Mouse (Mus musculus): ENCODE data around the gene Bphl. TPM values are rescaled to one million over a fixed set of nuclear protein-coding genes. Genes with fewer than 3 reads are reported as not detected.

The Bphl gene
- polyA plus RNA-seq, 1 experiment from 2014 or later, result 39.9 TPM

DNA sequence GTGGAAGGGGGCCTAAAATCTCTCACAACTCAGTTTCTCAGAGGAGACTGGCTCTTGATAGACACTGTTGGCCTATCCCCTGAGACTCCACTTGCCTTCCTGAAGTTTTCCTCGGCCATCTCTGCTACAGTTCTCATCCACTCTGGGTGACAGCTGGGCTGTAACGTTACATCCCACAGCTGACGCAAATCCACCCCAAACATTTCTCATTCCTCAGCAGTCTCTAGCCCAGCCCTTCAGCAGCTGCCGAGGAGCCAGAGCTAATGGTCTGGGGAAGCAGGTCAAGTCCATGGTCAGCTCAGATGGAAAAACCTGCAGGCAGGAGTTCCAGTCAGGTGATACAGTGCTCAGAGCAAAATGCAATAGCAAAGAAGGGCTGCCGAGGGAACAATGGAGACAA, 73.6 kb downstream of the Bphl start:
- Histone ChIP-seq H3K4me1 (peaks cover 13% of the 10 kb centered on the region), H3K4me3 (no peak overlapping the region), H3K9ac (no peak overlapping the region), H3K27me3 (replicated peaks) (no peaks in the 10 kb centered on the region), H3K9me3 (no peaks in the 10 kb centered on the region), H3K4me2 (no peak overlapping the region), H3K27ac (replicated peaks) (no peak overlapping the region), H3K36me3 (no peaks in the 10 kb centered on the region)
- 56% methylated on average over 5 of the region's 5 CpGs for WGBS
- ATAC-seq (ENCODE audit: extremely low read depth, insufficient number of reproducible peaks, low FRiP score, low TSS enrichment), result no peak

- no peak for ATAC-seq (ENCODE audit: extremely low read depth, insufficient number of reproducible peaks, low FRiP score, low TSS enrichment)
- H3K4me3 ChIP-seq, result no peak overlapping the region
- H3K4me1 ChIP-seq, result peaks cover 5% of the 10 kb centered on the region
- no peak overlapping the region for H3K27ac ChIP-seq (replicated peaks)
- 82% methylated on average over 3 of the region's 3 CpGs for WGBS
- H3K9me3 ChIP-seq, result no peaks in the 10 kb centered on the region
- no peak overlapping the region for H3K4me2 ChIP-seq
- H3K27me3 ChIP-seq (replicated peaks), result no peaks in the 10 kb centered on the region
- H3K9ac ChIP-seq, result no peak overlapping the region
- H3K36me3 ChIP-seq, result no peaks in the 10 kb centered on the region
Measured at GRCm38 (mm10) chr13:34111878-34112277, 74.5 kb downstream of the Bphl start.

DNA sequence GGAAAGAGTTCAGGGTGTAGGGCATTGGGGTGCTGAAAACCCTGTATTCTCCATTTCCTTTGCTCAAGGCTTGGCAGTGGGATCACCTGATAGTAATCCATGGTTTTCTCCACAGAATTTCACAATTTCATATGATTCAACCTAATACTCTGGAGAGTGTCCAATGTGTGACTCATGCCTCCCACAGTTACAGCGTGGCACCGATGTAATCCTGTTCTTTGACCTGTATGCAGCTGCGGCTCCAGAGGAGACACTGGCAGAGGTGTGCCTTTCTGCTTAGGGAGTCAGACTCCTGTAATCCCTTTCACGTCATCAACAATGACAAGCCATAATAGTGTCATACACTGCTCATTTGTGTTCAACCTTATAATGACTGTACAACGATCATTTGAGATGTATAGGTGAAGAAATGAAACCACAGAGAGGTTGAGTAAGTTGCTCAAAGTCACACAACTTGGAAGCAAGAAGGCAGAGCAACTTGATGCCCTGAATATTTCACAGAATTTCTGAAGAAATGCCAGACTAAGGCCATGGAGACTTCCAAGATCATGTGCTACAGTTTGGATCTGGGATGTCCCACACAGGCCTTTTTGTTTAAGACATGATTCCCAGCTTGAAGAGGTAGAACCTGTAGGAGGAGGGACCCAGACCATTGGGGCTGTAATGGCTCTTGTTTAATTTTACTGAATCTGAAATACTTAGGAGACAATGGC, 75.1 kb downstream of the Bphl start:
- Histone ChIP-seq H3K4me3 (no peak overlapping the region), H3K4me1 (no peaks in the 10 kb centered on the region), H3K9ac (no peak overlapping the region), H3K36me3 (no peaks in the 10 kb centered on the region), H3K4me2 (no peak overlapping the region), H3K9me3 (no peaks in the 10 kb centered on the region), H3K27ac (replicated peaks) (no peak overlapping the region), H3K27me3 (replicated peaks) (no peaks in the 10 kb centered on the region)
- 67% methylated on average over 5 of the region's 5 CpGs for WGBS
- ATAC-seq (ENCODE audit: extremely low read depth, insufficient number of reproducible peaks, low FRiP score, low TSS enrichment), result no peak

GRCm38 (mm10) chr13:34113086-34113485, 75.7 kb downstream of the Bphl start:
- Histone ChIP-seq H3K9ac (no peak overlapping the region), H3K27me3 (replicated peaks) (no peaks in the 10 kb centered on the region), H3K36me3 (no peaks in the 10 kb centered on the region), H3K9me3 (no peaks in the 10 kb centered on the region), H3K27ac (replicated peaks) (no peak overlapping the region), H3K4me3 (no peak overlapping the region), H3K4me2 (no peak overlapping the region), H3K4me1 (no peaks in the 10 kb centered on the region)
- no peak for ATAC-seq (ENCODE audit: extremely low read depth, insufficient number of reproducible peaks, low FRiP score, low TSS enrichment)
- 71% methylated on average over 3 of the region's 3 CpGs for WGBS

GRCm38 (mm10) chr13:34114654-34115053, 77.3 kb downstream of the Bphl start:
- 88% methylated on average over 4 of the region's 4 CpGs for WGBS
- H3K27ac ChIP-seq (replicated peaks), result no peak overlapping the region
- H3K4me1 ChIP-seq, result peaks cover 6% of the 10 kb centered on the region
- no peak overlapping the region for H3K4me2 ChIP-seq
- H3K9ac ChIP-seq, result no peak overlapping the region
- no peaks in the 10 kb centered on the region for H3K27me3 ChIP-seq (replicated peaks)
- no peak for ATAC-seq (ENCODE audit: extremely low read depth, insufficient number of reproducible peaks, low FRiP score, low TSS enrichment)
- H3K36me3 ChIP-seq, result no peaks in the 10 kb centered on the region
- no peak overlapping the region for H3K4me3 ChIP-seq
- H3K9me3 ChIP-seq, result no peaks in the 10 kb centered on the region

- no peaks in the 10 kb centered on the region for H3K27me3 ChIP-seq (replicated peaks)
- no peaks in the 10 kb centered on the region for H3K9me3 ChIP-seq
- H3K4me3 ChIP-seq, result no peak overlapping the region
- WGBS, result 58% methylated on average over 6 of the region's 6 CpGs
- peaks cover 6% of the 10 kb centered on the region for H3K4me1 ChIP-seq
- ATAC-seq (ENCODE audit: extremely low read depth, insufficient number of reproducible peaks, low FRiP score, low TSS enrichment), result no peak
- H3K27ac ChIP-seq (replicated peaks), result no peak overlapping the region
- no peaks in the 10 kb centered on the region for H3K36me3 ChIP-seq
- H3K4me2 ChIP-seq, result no peak overlapping the region
- no peak overlapping the region for H3K9ac ChIP-seq
Measured at GRCm38 (mm10) chr13:34116508-34116907, 79.1 kb downstream of the Bphl start.

- no peak overlapping the region for H3K4me2 ChIP-seq
- H3K9me3 ChIP-seq, result no peaks in the 10 kb centered on the region
- ATAC-seq (ENCODE audit: extremely low read depth, insufficient number of reproducible peaks, low FRiP score, low TSS enrichment), result no peak
- no peak overlapping the region for H3K27ac ChIP-seq (replicated peaks)
- no peaks in the 10 kb centered on the region for H3K27me3 ChIP-seq (replicated peaks)
- no peaks in the 10 kb centered on the region for H3K36me3 ChIP-seq
- WGBS, result 51% methylated on average over 4 of the region's 4 CpGs
- H3K9ac ChIP-seq, result no peak overlapping the region
- peaks cover 6% of the 10 kb centered on the region for H3K4me1 ChIP-seq
- H3K4me3 ChIP-seq, result no peak overlapping the region
Measured at GRCm38 (mm10) chr13:34118816-34119215, 81.4 kb downstream of the Bphl start.

- Histone ChIP-seq H3K4me2 (no peak overlapping the region), H3K9ac (no peak overlapping the region), H3K36me3 (no peaks in the 10 kb centered on the region), H3K27me3 (replicated peaks) (no peaks in the 10 kb centered on the region), H3K27ac (replicated peaks) (no peak overlapping the region), H3K9me3 (no peaks in the 10 kb centered on the region), H3K4me1 (peaks cover 6% of the 10 kb centered on the region), H3K4me3 (no peak overlapping the region)
- WGBS, result 63% methylated on average over 4 of the region's 4 CpGs
- no peak for ATAC-seq (ENCODE audit: extremely low read depth, insufficient number of reproducible peaks, low FRiP score, low TSS enrichment)
Measured at GRCm38 (mm10) chr13:34119406-34119805, 82.0 kb downstream of the Bphl start.

DNA sequence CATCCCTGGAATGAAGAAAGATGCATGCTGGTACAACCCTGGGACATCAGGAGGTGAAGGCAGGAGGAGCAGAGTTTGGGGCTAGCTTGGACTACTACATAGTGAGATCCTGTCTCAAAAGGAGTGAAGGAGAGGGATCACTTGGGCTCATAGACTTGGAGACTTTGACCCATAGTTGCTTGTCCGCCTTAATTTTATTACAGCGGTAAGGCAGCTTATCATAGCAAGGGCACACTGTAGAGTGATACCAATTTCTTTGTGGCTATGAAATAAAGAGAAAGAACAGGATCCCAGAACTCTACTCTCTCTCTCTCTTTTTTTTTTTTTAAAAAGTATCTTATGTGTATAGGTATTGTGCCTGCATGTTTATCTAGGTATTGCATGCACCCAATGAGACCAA, 83.1 kb downstream of the Bphl start:
- Histone ChIP-seq H3K36me3 (peaks cover 9% of the 10 kb centered on the region; the same call in 1 of the 2 replicates), H3K4me2 (no peak overlapping the region), H3K27ac (replicated peaks) (no peak overlapping the region), H3K9ac (no peak overlapping the region), H3K9me3 (no peaks in the 10 kb centered on the region), H3K27me3 (replicated peaks) (no peaks in the 10 kb centered on the region), H3K4me3 (no peak overlapping the region), H3K4me1 (peaks cover 7% of the 10 kb centered on the region)
- 86% methylated on average over 2 of the region's 2 CpGs for WGBS
- no peak for ATAC-seq (ENCODE audit: extremely low read depth, insufficient number of reproducible peaks, low FRiP score, low TSS enrichment)

Other genes with a start within 250 kb of the Bphl start
- gene Serpinb6e, start 194.2 kb upstream of the Bphl start, polyA plus RNA-seq (2015; fragmentation: Nextera tagmentation; extraction: Ambion mirVana), result not detected in 2 replicates
- not detected in 2 replicates for gene Serpinb6c, start 131.9 kb upstream of the Bphl start, polyA plus RNA-seq (2015; fragmentation: Nextera tagmentation; extraction: Ambion mirVana)
- 23.7 and 29.7 TPM in 2 replicates for gene Nqo2, start 72.9 kb upstream of the Bphl start, polyA plus RNA-seq (2015; fragmentation: Nextera tagmentation; extraction: Ambion mirVana)
- 8.5 and 9.2 TPM in 2 replicates for gene Ripk1, start 35.2 kb upstream of the Bphl start, polyA plus RNA-seq (2015; fragmentation: Nextera tagmentation; extraction: Ambion mirVana)
- 47.7 and 52.0 TPM in 2 replicates for gene Serpinb6a, start 34.8 kb upstream of the Bphl start, polyA plus RNA-seq (2015; fragmentation: Nextera tagmentation; extraction: Ambion mirVana)
- 140 and 144 TPM in 2 replicates for gene Tubb2a, start 40.4 kb downstream of the Bphl start, polyA plus RNA-seq (2015; fragmentation: Nextera tagmentation; extraction: Ambion mirVana)
- gene Tubb2b, start 92.9 kb downstream of the Bphl start, polyA plus RNA-seq (2015; fragmentation: Nextera tagmentation; extraction: Ambion mirVana), result 36.7 and 40.0 TPM in 2 replicates
- gene Psmg4, start 125.4 kb downstream of the Bphl start, polyA plus RNA-seq (2015; fragmentation: Nextera tagmentation; extraction: Ambion mirVana), result 65.3 and 81.5 TPM in 2 replicates

Measured in heart, embryonic 13.5 days (tissue).